Mouse (Mus musculus) erythroblast, embryonic 14.5 days (primary cell): ENCODE measurements around the gene Pomp.

Experiments used
- GATA1 ChIP-seq: IDR thresholded peaks from 2 replicates; pipeline ENCODE4 v1.6.1; 2012; ENCODE audit warnings: low read length, inconsistent platforms, mixed read lengths
- TAL1 ChIP-seq: IDR thresholded peaks from 3 replicates; pipeline ENCODE4 v1.6.1; 2012; ENCODE audit warnings: low read length, inconsistent platforms, mixed read lengths

GRCm38 (mm10) chr5:147877520-147877919, 17.3 kb downstream of the Pomp start:
- no peak for TF ChIP-seq GATA1
- TF ChIP-seq TAL1 = no peak
